Mouse (Mus musculus) CH12.LX (cell line): ENCODE measurements around the gene Has3. TPM values are rescaled to one million over a fixed set of nuclear protein-coding genes. Genes with fewer than 3 reads are reported as not detected.

Source experiments
- DNase-seq: peaks from one replicate; pipeline ENCODE4 v3.0.0-alpha.2; 2013; ENCODE audit errors: extremely low read depth
- H3K27ac ChIP-seq: 2 replicates; pipeline ENCODE4 v1.5.1; 2012; ENCODE audit warnings: low read depth, mild to moderate bottlenecking, control low read depth, moderate library complexity; ENCODE audit not compliant: insufficient read depth
- H3K27me3 ChIP-seq: replicated peaks from 2 replicates; pipeline ENCODE3; 2012; ENCODE audit warnings: inconsistent platforms
- H3K36me3 ChIP-seq, 2 experiments: replicated peaks in 1 of 2; 2 replicates each; pipeline versions ENCODE3 to v1.6.1; 2012; ENCODE audit warnings: inconsistent platforms in 1 of 2, low read length in 1 of 2, mild to moderate bottlenecking in 1 of 2, mixed read lengths in 1 of 2, moderate library complexity in 1 of 2; ENCODE audit not compliant: control insufficient read depth in 1 of 2, insufficient read depth in 1 of 2
- H3K4me1 ChIP-seq, 2 experiments: 2 replicates each; pipeline ENCODE4 v1.6.1; 2012; ENCODE audit warnings: inconsistent platforms in 1 of 2, moderate library complexity in 1 of 2; ENCODE audit not compliant: insufficient read depth in 2 of 2, control insufficient read depth in 1 of 2
- H3K4me2 ChIP-seq: 2 replicates; pipeline ENCODE4 v1.6.1; 2012; ENCODE audit warnings: low read depth, mild to moderate bottlenecking, control low read depth; ENCODE audit not compliant: poor library complexity, insufficient read depth, severe bottlenecking
- H3K4me3 ChIP-seq, 3 experiments: fragments of 150-350 bp in 1 of 3; sonication (generic) in 1 of 3; replicated peaks in 1 of 3; 2 replicates each; pipeline versions ENCODE3 to v1.5.1; 2011 to 2012; ENCODE audit warnings: low read depth in 2 of 3, low read length in 2 of 3, mild to moderate bottlenecking in 2 of 3, moderate library complexity in 2 of 3, control low read depth in 1 of 3, improper control_type of control experiment in 1 of 3, inconsistent platforms in 1 of 3, mixed read lengths in 1 of 3; ENCODE audit not compliant: poor library complexity in 1 of 3
- H3K79me2 ChIP-seq: replicated peaks from 2 replicates; pipeline ENCODE4 v1.6.1; 2012; ENCODE audit warnings: mild to moderate bottlenecking, moderate library complexity; ENCODE audit not compliant: control insufficient read depth, poor library complexity, insufficient read depth, severe bottlenecking; ENCODE audit errors: extremely low read depth
- H3K9ac ChIP-seq: 2 replicates; pipeline ENCODE4 v1.6.1; 2012; ENCODE audit warnings: low read depth, mild to moderate bottlenecking, control low read depth, moderate library complexity; ENCODE audit not compliant: insufficient read depth
- H3K9me3 ChIP-seq: replicated peaks from 2 replicates; pipeline ENCODE3; 2012; ENCODE audit warnings: low read length, inconsistent platforms, mixed read lengths
- BHLHE40 ChIP-seq: IDR thresholded peaks from 2 replicates; pipeline ENCODE4 v1.6.1; 2011; ENCODE audit warnings: mild to moderate bottlenecking, low read depth, low read length, improper control_type of control experiment
- CTCF ChIP-seq, 2 experiments: IDR thresholded peaks in 1 of 2; conservative IDR thresholded peaks in 1 of 2; 2 replicates each; pipeline ENCODE4 v1.5.1; 2011 to 2012; ENCODE audit warnings: low read depth in 2 of 2, low read length in 2 of 2, improper control_type of control experiment in 1 of 2, inconsistent platforms in 1 of 2, mild to moderate bottlenecking in 1 of 2, moderate library complexity in 1 of 2
- E2F4 ChIP-seq: IDR thresholded peaks from 2 replicates; pipeline ENCODE4 v1.6.1; 2011; ENCODE audit warnings: low read depth, low read length, improper control_type of control experiment; ENCODE audit not compliant: insufficient replicate concordance
- ETS1 ChIP-seq: conservative IDR thresholded peaks from 2 replicates; pipeline ENCODE4 v1.6.1; 2012; ENCODE audit warnings: low read depth, mild to moderate bottlenecking, inconsistent platforms, low read length, improper control_type of control experiment, moderate library complexity
- GABPA ChIP-seq: IDR thresholded peaks from 2 replicates; pipeline ENCODE4 v1.6.1; 2012; ENCODE audit warnings: low read depth, low read length, improper control_type of control experiment, inconsistent platforms; ENCODE audit not compliant: insufficient replicate concordance
- JUN ChIP-seq: IDR thresholded peaks from 2 replicates; pipeline ENCODE4 v1.6.1; 2011; ENCODE audit warnings: low read depth, mild to moderate bottlenecking, low read length, improper control_type of control experiment, moderate library complexity; ENCODE audit not compliant: insufficient read depth
- KAT2A ChIP-seq: IDR thresholded peaks from 2 replicates; pipeline ENCODE4 v1.6.1; 2012; ENCODE audit warnings: low read length, improper control_type of control experiment, inconsistent platforms; ENCODE audit not compliant: insufficient replicate concordance
- MAX ChIP-seq: IDR thresholded peaks from 2 replicates; pipeline ENCODE4 v1.6.1; 2011; ENCODE audit warnings: low read length, improper control_type of control experiment
- MAZ ChIP-seq: IDR thresholded peaks from 2 replicates; pipeline ENCODE4 v1.6.1; 2012; ENCODE audit warnings: low read depth, mild to moderate bottlenecking, inconsistent platforms, low read length, improper control_type of control experiment, moderate library complexity
- MEF2A ChIP-seq: IDR thresholded peaks from 2 replicates; pipeline ENCODE4 v1.6.1; 2014; ENCODE audit warnings: low read depth, mild to moderate bottlenecking, inconsistent platforms, low read length, improper control_type of control experiment, borderline replicate concordance
- MXI1 ChIP-seq: IDR thresholded peaks from 2 replicates; pipeline ENCODE4 v1.6.1; 2011; ENCODE audit warnings: mild to moderate bottlenecking, low read depth, low read length, improper control_type of control experiment
- NELFE ChIP-seq: IDR thresholded peaks from 2 replicates; pipeline ENCODE4 v1.6.1; 2011; ENCODE audit warnings: low read depth, low read length, improper control_type of control experiment
- NRF1 ChIP-seq: IDR thresholded peaks from 2 replicates; pipeline ENCODE4 v1.6.1; 2014; ENCODE audit warnings: low read depth, mild to moderate bottlenecking, inconsistent platforms, low read length, improper control_type of control experiment, moderate library complexity
- POLR2AphosphoS2 ChIP-seq: IDR thresholded peaks from 2 replicates; pipeline ENCODE4 v1.6.1; 2011; ENCODE audit warnings: low read depth, low read length, improper control_type of control experiment
- RAD21 ChIP-seq: IDR thresholded peaks from 2 replicates; pipeline ENCODE4 v1.6.1; 2011; ENCODE audit warnings: low read depth, mild to moderate bottlenecking, low read length, improper control_type of control experiment, moderate library complexity
- RCOR1 ChIP-seq: conservative IDR thresholded peaks from 2 replicates; pipeline ENCODE4 v1.6.1; 2012; ENCODE audit warnings: low read depth, mild to moderate bottlenecking, inconsistent platforms, low read length, improper control_type of control experiment
- SMC3 ChIP-seq: IDR thresholded peaks from 2 replicates; pipeline ENCODE4 v1.6.1; 2011; ENCODE audit warnings: low read depth, low read length, improper control_type of control experiment
- TBP ChIP-seq: conservative IDR thresholded peaks from 2 replicates; pipeline ENCODE4 v1.6.1; 2011; ENCODE audit warnings: low read depth, low read length, improper control_type of control experiment
- USF1 ChIP-seq: IDR thresholded peaks from 2 replicates; pipeline ENCODE4 v1.6.1; 2014; ENCODE audit warnings: low read depth, mild to moderate bottlenecking, inconsistent platforms, low read length, improper control_type of control experiment
- ZC3H11A ChIP-seq: IDR thresholded peaks from 2 replicates; pipeline ENCODE4 v1.6.1; 2012; ENCODE audit warnings: low read depth, mild to moderate bottlenecking, inconsistent platforms, low read length, improper control_type of control experiment
- ZMIZ1 ChIP-seq: IDR thresholded peaks from 2 replicates; pipeline ENCODE4 v1.6.1; 2012; ENCODE audit warnings: low read depth, mild to moderate bottlenecking, inconsistent platforms, low read length, improper control_type of control experiment
- dilution Hi-C: fragments of 300-500 bp; cut with MboI; formaldehyde crosslinking; loops from 2 replicates; pipeline ENCODE4 v1.14.3; 2020; ENCODE audit warnings: low sequenced_read_pairs; ENCODE audit not compliant: extremely low pct_unique_long_range_greater_than_20kb, extremely low pct_ligation_motif_present
- in situ Hi-C: fragments of 300-500 bp; cut with MboI; formaldehyde crosslinking; loops from 3 replicates; pipeline ENCODE4 v1.14.3; 2019; ENCODE audit warnings: low sequenced_read_pairs, low pct_ligation_motif_present, low pct_unique_long_range_greater_than_20kb, mixed read lengths
- polyA plus RNA-seq: library from polyadenylated mRNA; unstranded; fragments of >175 nt; gene quantifications from 2 replicates; pipeline ENCODE4 v1.2.1, GENCODE M21; 2012; ENCODE audit warnings: low read depth; ENCODE audit not compliant: insufficient read length
- total RNA-seq, 2 experiments: library from RNA; depleted of rRNA; stranded (reverse); fragments of 300-350 nt in 1 of 2; fragments of >200 nt in 1 of 2; gene quantifications; 2 replicates each; pipeline ENCODE4 v1.2.3; 2012 to 2014

The Has3 gene
- total and polyA plus RNA-seq, 3 experiments: 0.29 to 3.7 TPM; not detected in 1

- in situ Hi-C loops: no loop called here
- no peak for TF ChIP-seq MAZ
- no peak for TF ChIP-seq POLR2AphosphoS2
- TF ChIP-seq CTCF (conservative IDR thresholded peaks at IDR 0.05 in 1 of 2, IDR thresholded peaks at IDR 0.05 in 1 of 2; ENCODE audit: low read depth in 2 of 2, low read length in 2 of 2): no peak
- TF ChIP-seq RCOR1: no peak
- TF ChIP-seq KAT2A: no peak
- TF ChIP-seq MEF2A: no peak
- TF ChIP-seq ZMIZ1: no peak
- TF ChIP-seq E2F4: no peak
- no peak for TF ChIP-seq NRF1
- no peak for TF ChIP-seq ZC3H11A
- no peak overlapping the region for H3K9ac ChIP-seq
- H3K36me3 ChIP-seq: peaks cover 0 to 26% of the 10 kb centered on the region in 2 experiments
- H3K27me3 ChIP-seq: no peaks in the 10 kb centered on the region
- no peaks in the 10 kb centered on the region for H3K79me2 ChIP-seq
- dilution Hi-C loops: no loop called here
- DNase-seq: no peak
- no peak overlapping the region for H3K4me2 ChIP-seq
- no peaks in the 10 kb centered on the region for H3K9me3 ChIP-seq
- no peak overlapping the region for H3K4me3 ChIP-seq
- H3K27ac ChIP-seq: no peak overlapping the region
- H3K4me1 ChIP-seq: peaks cover 0 to under 1% of the 10 kb centered on the region in 2 experiments; a peak in 2 of 4 replicates
These were observed 14.8 kb upstream of the Has3 start for GRCm38 (mm10) chr8:106855242-106855562.

- in situ Hi-C loops: no loop called here
- no peak overlapping the region for H3K4me3 ChIP-seq
- dilution Hi-C loops: no loop called here
These were observed 7.2 kb upstream of the Has3 start for GRCm38 (mm10) chr8:106862845-106863244.

More at GRCm38 (mm10) chr8:106862845-106863244, 7.2 kb upstream of the Has3 start:
- Histone ChIP-seq H3K4me1 (peaks cover 7 to 11% of the 10 kb centered on the region in 2 experiments; a peak in 2 of 4 replicates), H3K9ac (no peak overlapping the region), H3K79me2 (no peaks in the 10 kb centered on the region), H3K9me3 (no peaks in the 10 kb centered on the region), H3K27ac (no peak overlapping the region), H3K36me3 (no peaks in the 10 kb centered on the region), H3K27me3 (no peaks in the 10 kb centered on the region), H3K4me2 (no peak overlapping the region)
- TF ChIP-seq NELFE: no peak
- TF ChIP-seq MXI1: no peak
- TF ChIP-seq RAD21: no peak
- TF ChIP-seq USF1: no peak
- TF ChIP-seq KAT2A: no peak
- TF ChIP-seq MEF2A: no peak
- no peak for TF ChIP-seq GABPA
- no peak for TF ChIP-seq JUN
- TF ChIP-seq MAX: no peak
- TF ChIP-seq ZC3H11A: no peak
- TF ChIP-seq TBP: no peak
- TF ChIP-seq BHLHE40: no peak
- TF ChIP-seq SMC3: no peak
- no peak for TF ChIP-seq ETS1
- DNase-seq: no peak
